Mouse (Mus musculus): ENCODE measurements around the gene Brip1. TPM values are rescaled to one million over a fixed set of nuclear protein-coding genes. Genes with fewer than 3 reads are reported as not detected.

Gene Brip1
- polyA plus RNA-seq, 1 experiment = 0.67 TPM

GRCm38 (mm10) chr11:86115955-86116354, 85.0 kb downstream of the Brip1 start:
- H3K36me3 ChIP-seq (ENCODE audit: control insufficient read depth, insufficient read depth, low read length) = no peaks in the 10 kb centered on the region
- no peak for TF ChIP-seq CTCF (conservative IDR thresholded peaks at IDR 0.05; ENCODE audit: insufficient read depth, insufficient read length, low read depth, low read length)
- TF ChIP-seq POLR2A (IDR thresholded peaks at IDR 0.05; ENCODE audit: low read depth, low read length) = no peak
- H3K4me3 ChIP-seq (ENCODE audit: insufficient read depth, low read depth, low read length) = no peak overlapping the region
- H3K4me1 ChIP-seq (ENCODE audit: control insufficient read depth, insufficient read depth, low read length) = no peaks in the 10 kb centered on the region
- H3K27me3 ChIP-seq (replicated peaks; ENCODE audit: control insufficient read depth, insufficient read depth, low read length) = no peaks in the 10 kb centered on the region
- H3K27ac ChIP-seq (ENCODE audit: insufficient read depth, low read depth, low read length) = no peak overlapping the region
- 93% methylated on average over 1 of the region's 1 CpGs for WGBS
- DNase-seq = no peak

DNA sequence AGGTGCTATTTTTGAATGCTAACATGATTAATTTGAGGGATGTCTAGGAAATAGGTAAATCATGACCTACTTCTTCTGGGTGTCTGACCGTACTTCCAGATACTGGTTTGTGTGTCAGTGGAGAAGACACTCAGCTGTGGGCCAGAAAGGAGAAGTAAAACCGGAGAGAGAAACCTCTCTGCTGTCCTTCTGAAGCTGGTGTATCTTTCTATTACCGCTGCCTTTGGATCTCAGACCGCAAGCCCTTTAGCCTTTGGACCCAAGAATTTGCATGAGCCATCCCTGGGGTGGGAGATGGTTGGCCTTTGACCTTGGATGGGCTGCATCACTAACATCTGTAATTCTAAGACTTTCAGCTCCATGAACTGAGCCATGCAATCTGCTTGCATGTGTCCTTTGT, 93.7 kb downstream of the Brip1 start:
- DNase-seq = peak; percentile 24
- Histone ChIP-seq H3K4me1 (ENCODE audit: control insufficient read depth, insufficient read depth, low read length) (no peaks in the 10 kb centered on the region), H3K27me3 (replicated peaks; ENCODE audit: control insufficient read depth, insufficient read depth, low read length) (no peaks in the 10 kb centered on the region), H3K27ac (ENCODE audit: insufficient read depth, low read depth, low read length) (no peak overlapping the region), H3K36me3 (ENCODE audit: control insufficient read depth, insufficient read depth, low read length) (no peaks in the 10 kb centered on the region), H3K4me3 (ENCODE audit: insufficient read depth, low read depth, low read length) (no peak overlapping the region)
- WGBS = 73% methylated on average over 4 of the region's 4 CpGs
- TF ChIP-seq CTCF (conservative IDR thresholded peaks at IDR 0.05; ENCODE audit: insufficient read depth, insufficient read length, low read depth, low read length) = no peak
- TF ChIP-seq POLR2A (IDR thresholded peaks at IDR 0.05; ENCODE audit: low read depth, low read length) = no peak

DNA sequence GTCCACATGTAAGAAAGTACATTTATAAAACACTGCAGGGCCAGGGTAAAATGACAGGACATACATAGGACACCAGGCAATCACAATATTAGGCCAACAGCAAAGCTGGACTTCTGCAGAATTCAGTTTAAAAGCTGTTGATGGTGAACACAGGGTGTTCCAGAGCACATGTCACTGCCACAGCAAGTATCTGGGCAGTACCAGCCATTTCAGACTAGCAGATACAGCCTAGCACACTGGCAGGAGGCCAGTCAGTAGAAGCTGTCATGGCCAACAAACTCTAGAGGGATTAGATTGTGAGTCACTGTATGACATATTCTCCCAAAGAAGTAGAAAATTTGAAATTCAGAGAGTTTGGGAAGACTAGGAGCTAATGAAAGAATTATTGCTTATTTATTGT, 94.4 kb downstream of the Brip1 start:
- H3K27ac ChIP-seq (ENCODE audit: insufficient read depth, low read depth, low read length) = no peak overlapping the region
- H3K27me3 ChIP-seq (replicated peaks; ENCODE audit: control insufficient read depth, insufficient read depth, low read length) = no peaks in the 10 kb centered on the region
- TF ChIP-seq POLR2A (IDR thresholded peaks at IDR 0.05; ENCODE audit: low read depth, low read length) (no peak), CTCF (conservative IDR thresholded peaks at IDR 0.05; ENCODE audit: insufficient read depth, insufficient read length, low read depth, low read length) (no peak)
- no peak overlapping the region for H3K4me3 ChIP-seq (ENCODE audit: insufficient read depth, low read depth, low read length)
- no peak for DNase-seq
- H3K36me3 ChIP-seq (ENCODE audit: control insufficient read depth, insufficient read depth, low read length) = no peaks in the 10 kb centered on the region
- no peaks in the 10 kb centered on the region for H3K4me1 ChIP-seq (ENCODE audit: control insufficient read depth, insufficient read depth, low read length)

DNA sequence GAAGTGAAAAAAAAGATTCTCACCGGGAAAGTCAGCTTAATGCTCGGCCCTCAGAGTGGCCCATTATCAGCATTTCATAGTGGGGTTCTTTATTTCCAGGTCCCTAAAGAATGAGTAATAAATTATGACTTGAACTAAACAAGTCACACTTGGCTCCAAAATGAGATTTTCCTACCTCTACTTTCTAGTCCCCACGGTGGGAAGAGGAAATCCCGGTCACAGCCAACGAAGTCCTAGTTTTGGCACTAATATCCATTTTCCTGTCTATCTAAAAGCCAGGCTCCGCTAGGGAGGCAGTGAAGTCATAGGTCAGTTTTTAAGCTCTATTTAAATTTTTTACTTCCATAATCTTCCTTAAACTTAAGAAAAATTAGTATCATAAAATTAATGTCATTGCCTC, 99.8 kb downstream of the Brip1 start:
- H3K27me3 ChIP-seq (replicated peaks; ENCODE audit: control insufficient read depth, insufficient read depth, low read length) = no peaks in the 10 kb centered on the region
- H3K4me1 ChIP-seq (ENCODE audit: control insufficient read depth, insufficient read depth, low read length) = no peaks in the 10 kb centered on the region
- peak; percentile 76 for DNase-seq
- TF ChIP-seq CTCF (conservative IDR thresholded peaks at IDR 0.05; ENCODE audit: insufficient read depth, insufficient read length, low read depth, low read length) (no peak), POLR2A (IDR thresholded peaks at IDR 0.05; ENCODE audit: low read depth, low read length) (no peak)
- 71% methylated on average over 6 of the region's 6 CpGs for WGBS
- no peaks in the 10 kb centered on the region for H3K36me3 ChIP-seq (ENCODE audit: control insufficient read depth, insufficient read depth, low read length)
- H3K27ac ChIP-seq (ENCODE audit: insufficient read depth, low read depth, low read length) = no peak overlapping the region
- no peak overlapping the region for H3K4me3 ChIP-seq (ENCODE audit: insufficient read depth, low read depth, low read length)

GRCm38 (mm10) chr11:86099341-86099740, 101.7 kb downstream of the Brip1 start:
- Histone ChIP-seq H3K27me3 (replicated peaks; ENCODE audit: control insufficient read depth, insufficient read depth, low read length) (no peaks in the 10 kb centered on the region), H3K36me3 (ENCODE audit: control insufficient read depth, insufficient read depth, low read length) (no peaks in the 10 kb centered on the region), H3K27ac (ENCODE audit: insufficient read depth, low read depth, low read length) (no peak overlapping the region), H3K4me1 (ENCODE audit: control insufficient read depth, insufficient read depth, low read length) (no peaks in the 10 kb centered on the region), H3K4me3 (ENCODE audit: insufficient read depth, low read depth, low read length) (no peak overlapping the region)
- TF ChIP-seq CTCF (conservative IDR thresholded peaks at IDR 0.05; ENCODE audit: insufficient read depth, insufficient read length, low read depth, low read length) (no peak), POLR2A (IDR thresholded peaks at IDR 0.05; ENCODE audit: low read depth, low read length) (no peak)
- DNase-seq = peak; percentile 66
- 53% methylated on average over 2 of the region's 2 CpGs for WGBS

DNA sequence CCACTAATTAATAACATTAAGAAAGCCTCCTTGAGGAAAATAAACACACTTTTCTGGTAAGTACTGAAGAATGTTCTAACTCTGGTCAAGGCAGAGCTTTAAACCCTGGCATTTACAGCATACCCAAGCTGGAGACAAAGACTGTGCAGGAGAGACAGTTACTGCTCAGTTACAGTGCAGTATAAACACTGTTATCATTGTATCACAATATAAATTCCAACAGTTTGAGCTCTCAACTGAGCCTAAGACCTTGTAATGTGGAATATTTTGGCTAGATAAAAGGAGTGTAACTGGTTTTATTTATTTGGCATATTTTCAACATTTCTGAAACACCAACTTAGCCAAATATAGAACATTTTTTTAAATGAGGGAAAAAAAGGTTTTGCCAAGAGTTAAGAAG, 112.2 kb downstream of the Brip1 start:
- no peak overlapping the region for H3K4me3 ChIP-seq (ENCODE audit: insufficient read depth, low read depth, low read length)
- no peaks in the 10 kb centered on the region for H3K27me3 ChIP-seq (replicated peaks; ENCODE audit: control insufficient read depth, insufficient read depth, low read length)
- no peak overlapping the region for H3K27ac ChIP-seq (ENCODE audit: insufficient read depth, low read depth, low read length)
- no peaks in the 10 kb centered on the region for H3K4me1 ChIP-seq (ENCODE audit: control insufficient read depth, insufficient read depth, low read length)
- no peaks in the 10 kb centered on the region for H3K36me3 ChIP-seq (ENCODE audit: control insufficient read depth, insufficient read depth, low read length)
- DNase-seq = no peak
- TF ChIP-seq POLR2A (IDR thresholded peaks at IDR 0.05; ENCODE audit: low read depth, low read length) = no peak
- TF ChIP-seq CTCF (conservative IDR thresholded peaks at IDR 0.05; ENCODE audit: insufficient read depth, insufficient read length, low read depth, low read length) = no peak

- Histone ChIP-seq H3K4me3 (ENCODE audit: insufficient read depth, low read depth, low read length) (no peak overlapping the region), H3K27ac (ENCODE audit: insufficient read depth, low read depth, low read length) (no peak overlapping the region), H3K4me1 (ENCODE audit: control insufficient read depth, insufficient read depth, low read length) (no peaks in the 10 kb centered on the region), H3K27me3 (replicated peaks; ENCODE audit: control insufficient read depth, insufficient read depth, low read length) (no peaks in the 10 kb centered on the region), H3K36me3 (ENCODE audit: control insufficient read depth, insufficient read depth, low read length) (no peaks in the 10 kb centered on the region)
- TF ChIP-seq POLR2A (IDR thresholded peaks at IDR 0.05; ENCODE audit: low read depth, low read length) = no peak
- TF ChIP-seq CTCF (conservative IDR thresholded peaks at IDR 0.05; ENCODE audit: insufficient read depth, insufficient read length, low read depth, low read length) = no peak
- WGBS = 84% methylated on average over 4 of the region's 4 CpGs
- DNase-seq = no peak
Observed at GRCm38 (mm10) chr11:86084522-86084921, 116.5 kb downstream of the Brip1 start.

GRCm38 (mm10) chr11:86078025-86078424, 123.0 kb downstream of the Brip1 start:
- DNase-seq = no peak
- H3K4me3 ChIP-seq (ENCODE audit: insufficient read depth, low read depth, low read length) = no peak overlapping the region
- TF ChIP-seq POLR2A (IDR thresholded peaks at IDR 0.05; ENCODE audit: low read depth, low read length) (no peak), CTCF (conservative IDR thresholded peaks at IDR 0.05; ENCODE audit: insufficient read depth, insufficient read length, low read depth, low read length) (no peak)
- no peaks in the 10 kb centered on the region for H3K27me3 ChIP-seq (replicated peaks; ENCODE audit: control insufficient read depth, insufficient read depth, low read length)
- H3K27ac ChIP-seq (ENCODE audit: insufficient read depth, low read depth, low read length) = no peak overlapping the region
- no peaks in the 10 kb centered on the region for H3K36me3 ChIP-seq (ENCODE audit: control insufficient read depth, insufficient read depth, low read length)
- 95% methylated on average over 8 of the region's 8 CpGs for WGBS
- 0 out of 2 replicates have a peak, but pooled peaks cover 2% of the 10 kb centered on the region for H3K4me1 ChIP-seq (ENCODE audit: control insufficient read depth, insufficient read depth, low read length)
